Mouse (Mus musculus): ENCODE data around the gene Atf6. TPM values are rescaled to one million over a fixed set of nuclear protein-coding genes. Genes with fewer than 3 reads are reported as not detected.

The Atf6 gene
- polyA plus RNA-seq, 1 experiment from 2014 or later: 10.1 TPM

- Histone ChIP-seq H3K4me1 (ENCODE audit: control insufficient read depth, insufficient read depth, low read length) (no peaks in the 10 kb centered on the region), H3K4me3 (ENCODE audit: low read length) (no peak overlapping the region), H3K36me3 (ENCODE audit: control insufficient read depth, insufficient read depth) (peaks cover 9% of the 10 kb centered on the region; the same call in 1 of the 2 replicates), H3K27ac (ENCODE audit: low read length) (no peak overlapping the region), H3K27me3 (ENCODE audit: control insufficient read depth, insufficient read depth, low read length) (no peaks in the 10 kb centered on the region), H3K9me3 (replicated peaks; ENCODE audit: control insufficient read depth, low read length) (no peaks in the 10 kb centered on the region), H3K4me2 (ENCODE audit: low read depth, low read length) (no peak overlapping the region), H3K9ac (ENCODE audit: low read length) (no peak overlapping the region)
- ATAC-seq (replicated peaks; ENCODE audit: extremely low read depth, insufficient read depth, low FRiP score): no peak
- 71% methylated on average over 9 of the region's 9 CpGs for WGBS
Observed at GRCm38 (mm10) chr1:170834756-170835155, 32.8 kb downstream of the Atf6 start.

GRCm38 (mm10) chr1:170829781-170830180 lies 37.8 kb downstream of the Atf6 start:
- Histone ChIP-seq H3K27ac (ENCODE audit: low read length) (no peak overlapping the region), H3K4me1 (ENCODE audit: control insufficient read depth, insufficient read depth, low read length) (no peaks in the 10 kb centered on the region), H3K27me3 (ENCODE audit: control insufficient read depth, insufficient read depth, low read length) (no peaks in the 10 kb centered on the region), H3K36me3 (ENCODE audit: control insufficient read depth, insufficient read depth) (peaks cover 9% of the 10 kb centered on the region; the same call in 1 of the 2 replicates), H3K9ac (ENCODE audit: low read length) (no peak overlapping the region), H3K4me2 (ENCODE audit: low read depth, low read length) (no peak overlapping the region), H3K9me3 (replicated peaks; ENCODE audit: control insufficient read depth, low read length) (no peaks in the 10 kb centered on the region), H3K4me3 (ENCODE audit: low read length) (no peak overlapping the region)
- WGBS: 93% methylated on average over 1 of the region's 1 CpGs
- ATAC-seq (replicated peaks; ENCODE audit: extremely low read depth, insufficient read depth, low FRiP score): no peak

- Histone ChIP-seq H3K9me3 (replicated peaks; ENCODE audit: control insufficient read depth, low read length) (no peaks in the 10 kb centered on the region), H3K36me3 (ENCODE audit: control insufficient read depth, insufficient read depth) (peaks cover 9% of the 10 kb centered on the region; the same call in 1 of the 2 replicates), H3K27ac (ENCODE audit: low read length) (no peak overlapping the region), H3K4me1 (ENCODE audit: control insufficient read depth, insufficient read depth, low read length) (no peaks in the 10 kb centered on the region), H3K4me2 (ENCODE audit: low read depth, low read length) (no peak overlapping the region), H3K9ac (ENCODE audit: low read length) (no peak overlapping the region), H3K4me3 (ENCODE audit: low read length) (no peak overlapping the region), H3K27me3 (ENCODE audit: control insufficient read depth, insufficient read depth, low read length) (no peaks in the 10 kb centered on the region)
- 80% methylated on average over 6 of the region's 6 CpGs for WGBS
- ATAC-seq (replicated peaks; ENCODE audit: extremely low read depth, insufficient read depth, low FRiP score): no peak
Observed at GRCm38 (mm10) chr1:170829344-170829743, 38.2 kb downstream of the Atf6 start.

GRCm38 (mm10) chr1:170820103-170820814 lies 47.3 kb downstream of the Atf6 start:
- ATAC-seq (replicated peaks; ENCODE audit: extremely low read depth, insufficient read depth, low FRiP score): no peak
- 80% methylated on average over 14 of the region's 14 CpGs for WGBS

GRCm38 (mm10) chr1:170815287-170816004 lies 52.1 kb downstream of the Atf6 start:
- Histone ChIP-seq H3K4me1 (ENCODE audit: control insufficient read depth, insufficient read depth, low read length) (no peaks in the 10 kb centered on the region), H3K4me3 (ENCODE audit: low read length) (no peak overlapping the region), H3K9me3 (replicated peaks; ENCODE audit: control insufficient read depth, low read length) (no peaks in the 10 kb centered on the region), H3K36me3 (ENCODE audit: control insufficient read depth, insufficient read depth) (no peaks in the 10 kb centered on the region), H3K27ac (ENCODE audit: low read length) (no peak overlapping the region), H3K27me3 (ENCODE audit: control insufficient read depth, insufficient read depth, low read length) (no peaks in the 10 kb centered on the region), H3K4me2 (ENCODE audit: low read depth, low read length) (no peak overlapping the region), H3K9ac (ENCODE audit: low read length) (no peak overlapping the region)
- 92% methylated on average over 2 of the region's 2 CpGs for WGBS
- ATAC-seq (replicated peaks; ENCODE audit: extremely low read depth, insufficient read depth, low FRiP score): no peak

More at GRCm38 (mm10) chr1:170820103-170820814, 47.3 kb downstream of the Atf6 start:
- H3K4me2 ChIP-seq (ENCODE audit: low read depth, low read length): no peak overlapping the region
- H3K4me1 ChIP-seq (ENCODE audit: control insufficient read depth, insufficient read depth, low read length): no peaks in the 10 kb centered on the region
- no peak overlapping the region for H3K4me3 ChIP-seq (ENCODE audit: low read length)
- no peaks in the 10 kb centered on the region for H3K27me3 ChIP-seq (ENCODE audit: control insufficient read depth, insufficient read depth, low read length)
- H3K9ac ChIP-seq (ENCODE audit: low read length): no peak overlapping the region
- no peaks in the 10 kb centered on the region for H3K9me3 ChIP-seq (replicated peaks; ENCODE audit: control insufficient read depth, low read length)
- H3K36me3 ChIP-seq (ENCODE audit: control insufficient read depth, insufficient read depth): no peaks in the 10 kb centered on the region
- H3K27ac ChIP-seq (ENCODE audit: low read length): no peak overlapping the region

GRCm38 (mm10) chr1:170812822-170813221 lies 54.7 kb downstream of the Atf6 start:
- Histone ChIP-seq H3K4me3 (ENCODE audit: low read length) (no peak overlapping the region), H3K4me2 (ENCODE audit: low read depth, low read length) (no peak overlapping the region), H3K27ac (ENCODE audit: low read length) (no peak overlapping the region), H3K27me3 (ENCODE audit: control insufficient read depth, insufficient read depth, low read length) (no peaks in the 10 kb centered on the region), H3K9me3 (replicated peaks; ENCODE audit: control insufficient read depth, low read length) (no peaks in the 10 kb centered on the region), H3K4me1 (ENCODE audit: control insufficient read depth, insufficient read depth, low read length) (peaks cover 3% of the 10 kb centered on the region; the same call in 1 of the 2 replicates), H3K9ac (ENCODE audit: low read length) (no peak overlapping the region), H3K36me3 (ENCODE audit: control insufficient read depth, insufficient read depth) (no peaks in the 10 kb centered on the region; the same call in 1 of the 2 replicates)
- 76% methylated on average over 5 of the region's 5 CpGs for WGBS
- no peak for ATAC-seq (replicated peaks; ENCODE audit: extremely low read depth, insufficient read depth, low FRiP score)

GRCm38 (mm10) chr1:170807600-170808270 lies 59.8 kb downstream of the Atf6 start:
- Histone ChIP-seq H3K9me3 (replicated peaks; ENCODE audit: control insufficient read depth, low read length) (no peaks in the 10 kb centered on the region), H3K4me3 (ENCODE audit: low read length) (no peak overlapping the region), H3K27me3 (ENCODE audit: control insufficient read depth, insufficient read depth, low read length) (no peaks in the 10 kb centered on the region), H3K4me1 (ENCODE audit: control insufficient read depth, insufficient read depth, low read length) (peaks cover 7% of the 10 kb centered on the region), H3K36me3 (ENCODE audit: control insufficient read depth, insufficient read depth) (no peaks in the 10 kb centered on the region; the same call in 1 of the 2 replicates), H3K27ac (ENCODE audit: low read length) (no peak overlapping the region), H3K9ac (ENCODE audit: low read length) (no peak overlapping the region), H3K4me2 (ENCODE audit: low read depth, low read length) (no peak overlapping the region)
- WGBS: 66% methylated on average over 2 of the region's 2 CpGs
- ATAC-seq (replicated peaks; ENCODE audit: extremely low read depth, insufficient read depth, low FRiP score): no peak

- peaks cover 15% of the 10 kb centered on the region for H3K4me1 ChIP-seq (ENCODE audit: control insufficient read depth, insufficient read depth, low read length)
- H3K9me3 ChIP-seq (replicated peaks; ENCODE audit: control insufficient read depth, low read length): no peaks in the 10 kb centered on the region
- no peak overlapping the region for H3K4me2 ChIP-seq (ENCODE audit: low read depth, low read length)
- H3K9ac ChIP-seq (ENCODE audit: low read length): no peak overlapping the region
- 89% methylated on average over 11 of the region's 11 CpGs for WGBS
- no peaks in the 10 kb centered on the region for H3K36me3 ChIP-seq (ENCODE audit: control insufficient read depth, insufficient read depth)
- H3K4me3 ChIP-seq (ENCODE audit: low read length): no peak overlapping the region
- no peak overlapping the region for H3K27ac ChIP-seq (ENCODE audit: low read length)
- no peaks in the 10 kb centered on the region for H3K27me3 ChIP-seq (ENCODE audit: control insufficient read depth, insufficient read depth, low read length)
- ATAC-seq (replicated peaks; ENCODE audit: extremely low read depth, insufficient read depth, low FRiP score): no peak
Observed at GRCm38 (mm10) chr1:170804721-170805120, 62.9 kb downstream of the Atf6 start.

GRCm38 (mm10) chr1:170802669-170803068 lies 64.9 kb downstream of the Atf6 start:
- peaks cover 9% of the 10 kb centered on the region for H3K36me3 ChIP-seq (ENCODE audit: control insufficient read depth, insufficient read depth)
- peak overlapping the region; percentile 50 for H3K27ac ChIP-seq (ENCODE audit: low read length)
- peak; percentile 45; the same call in 1 of the 2 replicates for ATAC-seq (replicated peaks; ENCODE audit: extremely low read depth, insufficient read depth, low FRiP score)
- H3K27me3 ChIP-seq (ENCODE audit: control insufficient read depth, insufficient read depth, low read length): no peaks in the 10 kb centered on the region
- no peak overlapping the region for H3K9ac ChIP-seq (ENCODE audit: low read length)
- WGBS: 23% methylated on average over 7 of the region's 7 CpGs
- no peak overlapping the region for H3K4me2 ChIP-seq (ENCODE audit: low read depth, low read length)
- H3K4me1 ChIP-seq (ENCODE audit: control insufficient read depth, insufficient read depth, low read length): peaks cover 12% of the 10 kb centered on the region
- no peak overlapping the region for H3K4me3 ChIP-seq (ENCODE audit: low read length)
- no peaks in the 10 kb centered on the region for H3K9me3 ChIP-seq (replicated peaks; ENCODE audit: control insufficient read depth, low read length)

Measured in heart, embryonic 16.5 days (tissue).